ENCODE assay signal across 22 mouse cellular contexts in genomic region chr4:24568026-24568425, GRCm38 (mm10).
"Had no signal": no experiment of that assay in that cellular context is flagged by ENCODE, and none has a peak within 500 bp of the region (broad histone marks: within the 10 kb centered on the region; RNA-seq: fewer than 3 reads in every experiment).

No protein-coding gene starts in this region.

- H3K4me1 ChIP-seq: kidney, embryonic 15.5 days; limb, embryonic 12.5 days; limb, embryonic 15.5 days; neural tube, embryonic 12.5 days; neural tube, embryonic 15.5 days had no signal

- DNase-seq: kidney, adult 11 months; kidney, adult 8-10 months; kidney, postnatal 10 days; kidney, postnatal 36 days; layer of hippocampus, postnatal 36 days; left cerebral cortex, postnatal 4 days; liver, postnatal 0 days; lung, embryonic 14.5 days; midbrain, embryonic 14.5 days; thymus, adult 2 months; thymus, postnatal 14 days; thymus, postnatal 4 days had no signal

- ATAC-seq: liver, postnatal 0 days; lung, postnatal 0 days had no signal

- H3K4me3 ChIP-seq: kidney, embryonic 15.5 days; left cerebral cortex, adult 2 months; limb, embryonic 12.5 days; limb, embryonic 15.5 days; neural tube, embryonic 12.5 days; neural tube, embryonic 15.5 days had no signal

- H3K27ac ChIP-seq: kidney, embryonic 15.5 days; left cerebral cortex, adult 2 months; limb, embryonic 12.5 days; limb, embryonic 15.5 days; liver, embryonic 14.5 days; macrophage; neural tube, embryonic 12.5 days; neural tube, embryonic 15.5 days; stomach, postnatal 0 days had no signal
